Mouse (Mus musculus): ENCODE data around the gene Cox8b. TPM values are rescaled to one million over a fixed set of nuclear protein-coding genes. Genes with fewer than 3 reads are reported as not detected.
A peak's percentile ranks its signal among the peaks of the same experiment; 100 is the strongest.
"Not testable (repeated sequence)": the region's sequence is repeated elsewhere in the genome, so short reads cannot be mapped to it uniquely, and the experiment has no call there.

Gene Cox8b
- polyA plus RNA-seq, 1 experiment from 2014 or later, result 93.0 TPM

DNA sequence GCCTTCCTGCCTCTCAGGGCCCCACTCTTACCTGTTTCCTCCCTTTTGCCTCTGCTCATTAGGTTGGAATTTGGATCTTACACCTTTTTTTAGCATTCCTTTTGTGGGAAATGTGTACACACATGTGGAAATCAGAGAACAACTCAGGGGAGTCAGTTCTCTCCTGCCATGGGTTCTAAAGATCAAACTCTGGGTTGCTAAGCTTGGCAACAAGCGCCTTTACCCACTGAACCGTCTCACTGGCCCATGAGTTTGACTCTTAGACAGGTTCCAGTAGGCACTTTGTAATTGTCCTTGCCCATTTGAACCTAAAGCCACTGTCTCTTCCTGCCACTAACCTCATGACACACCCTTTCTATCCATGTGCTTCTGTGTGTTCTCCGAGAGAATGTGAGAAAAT lies 5.6 kb downstream of the Cox8b start:
- ATAC-seq (ENCODE audit: insufficient number of reproducible peaks, low FRiP score), result no peak
- H3K4me2 ChIP-seq, result no peak overlapping the region
- H3K36me3 ChIP-seq, result peaks cover 75% of the 10 kb centered on the region
- no peak overlapping the region for H3K9ac ChIP-seq
- 94% methylated on average over 3 of the region's 3 CpGs for WGBS
- peaks cover 5% of the 10 kb centered on the region; the same call in 1 of the 2 replicates for H3K4me1 ChIP-seq (replicated peaks)
- H3K27me3 ChIP-seq (replicated peaks), result no peaks in the 10 kb centered on the region
- no peak overlapping the region for H3K4me3 ChIP-seq
- no peak overlapping the region for H3K27ac ChIP-seq (ENCODE audit: poor library complexity, severe bottlenecking)
- no peaks in the 10 kb centered on the region for H3K9me3 ChIP-seq (replicated peaks)

DNA sequence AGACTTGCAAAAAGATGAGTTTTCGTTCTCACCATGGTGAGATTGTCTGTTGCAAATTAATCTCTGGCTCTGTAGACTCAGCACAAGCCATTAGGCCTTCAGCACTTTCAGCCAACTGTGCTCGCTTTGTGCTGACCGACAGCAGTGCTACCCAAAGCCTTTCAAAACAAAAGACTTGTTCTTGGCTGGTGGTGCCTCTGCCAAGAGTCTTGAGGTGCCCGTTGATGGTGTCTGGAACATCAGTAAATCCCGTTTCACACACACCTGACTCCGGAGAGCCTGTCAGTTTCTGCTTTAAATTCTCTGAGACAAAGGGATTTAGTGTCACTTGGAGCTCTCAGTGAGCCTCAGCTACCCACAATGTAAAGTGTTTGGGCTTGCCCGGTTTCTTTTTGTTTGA lies 6.2 kb downstream of the Cox8b start:
- Histone ChIP-seq H3K9ac (no peak overlapping the region), H3K27ac (ENCODE audit: poor library complexity, severe bottlenecking) (no peak overlapping the region), H3K4me3 (no peak overlapping the region), H3K36me3 (peaks cover 77% of the 10 kb centered on the region), H3K27me3 (replicated peaks) (no peaks in the 10 kb centered on the region), H3K9me3 (replicated peaks) (no peaks in the 10 kb centered on the region), H3K4me1 (replicated peaks) (no peaks in the 10 kb centered on the region), H3K4me2 (no peak overlapping the region)
- ATAC-seq (ENCODE audit: insufficient number of reproducible peaks, low FRiP score), result no peak
- WGBS, result 93% methylated on average over 7 of the region's 7 CpGs

DNA sequence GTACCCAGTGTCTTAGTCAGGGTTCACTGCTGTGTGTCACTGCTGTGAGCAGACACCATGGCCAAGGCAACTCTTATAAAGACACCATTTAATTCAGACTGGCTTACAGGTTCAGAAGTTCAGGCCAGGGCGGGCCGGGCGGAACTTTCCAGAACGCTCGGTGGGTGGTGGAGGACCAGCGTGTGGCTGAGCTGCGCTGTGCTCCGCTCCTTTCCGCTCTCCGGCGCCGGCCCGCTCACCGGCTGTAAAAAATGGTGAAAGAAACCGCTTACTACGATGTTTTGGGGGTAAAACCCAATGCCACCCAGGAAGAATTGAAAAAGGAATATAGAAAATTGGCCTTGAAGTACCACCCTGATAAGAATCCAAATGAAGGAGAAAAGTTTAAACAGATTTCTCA lies 9.6 kb downstream of the Cox8b start:
- peaks cover 74% of the 10 kb centered on the region for H3K36me3 ChIP-seq
- not testable (repeated sequence) for ATAC-seq (ENCODE audit: insufficient number of reproducible peaks, low FRiP score); H3K4me2 ChIP-seq; H3K4me1 ChIP-seq (replicated peaks); H3K9me3 ChIP-seq (replicated peaks); H3K27ac ChIP-seq (ENCODE audit: poor library complexity, severe bottlenecking); H3K9ac ChIP-seq; H3K27me3 ChIP-seq (replicated peaks); H3K4me3 ChIP-seq
- 97% methylated on average over 16 of the region's 16 CpGs for WGBS

DNA sequence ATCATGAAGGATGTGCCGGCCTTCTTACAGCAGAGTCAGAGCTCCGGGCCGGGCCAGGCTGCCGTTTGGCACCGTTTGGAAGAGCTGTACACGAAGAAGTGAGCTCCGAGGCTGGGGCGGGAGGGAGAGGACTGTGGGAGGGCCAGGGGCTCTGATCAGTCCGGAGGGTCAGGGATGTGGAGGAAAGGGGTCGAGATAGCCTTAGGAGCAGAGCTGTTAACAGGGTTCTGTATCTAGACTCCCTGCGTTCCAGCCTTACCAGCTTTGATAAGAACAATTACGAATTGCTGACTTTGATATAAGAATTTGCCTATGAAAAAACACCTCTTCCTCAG lies 17.8 kb downstream of the Cox8b start:
- Histone ChIP-seq H3K4me3 (peak overlapping the region; percentile 98), H3K9ac (peak overlapping the region; percentile 93), H3K4me1 (replicated peaks) (peaks cover 21% of the 10 kb centered on the region), H3K27ac (ENCODE audit: poor library complexity, severe bottlenecking) (peak overlapping the region; percentile 91; the same call in 1 of the 2 replicates), H3K36me3 (peaks cover 33% of the 10 kb centered on the region), H3K27me3 (replicated peaks) (no peaks in the 10 kb centered on the region), H3K9me3 (replicated peaks) (no peaks in the 10 kb centered on the region), H3K4me2 (peak overlapping the region; percentile 85)
- ATAC-seq (ENCODE audit: insufficient number of reproducible peaks, low FRiP score), result peak; percentile 29
- 0% methylated on average over 12 of the region's 12 CpGs for WGBS

DNA sequence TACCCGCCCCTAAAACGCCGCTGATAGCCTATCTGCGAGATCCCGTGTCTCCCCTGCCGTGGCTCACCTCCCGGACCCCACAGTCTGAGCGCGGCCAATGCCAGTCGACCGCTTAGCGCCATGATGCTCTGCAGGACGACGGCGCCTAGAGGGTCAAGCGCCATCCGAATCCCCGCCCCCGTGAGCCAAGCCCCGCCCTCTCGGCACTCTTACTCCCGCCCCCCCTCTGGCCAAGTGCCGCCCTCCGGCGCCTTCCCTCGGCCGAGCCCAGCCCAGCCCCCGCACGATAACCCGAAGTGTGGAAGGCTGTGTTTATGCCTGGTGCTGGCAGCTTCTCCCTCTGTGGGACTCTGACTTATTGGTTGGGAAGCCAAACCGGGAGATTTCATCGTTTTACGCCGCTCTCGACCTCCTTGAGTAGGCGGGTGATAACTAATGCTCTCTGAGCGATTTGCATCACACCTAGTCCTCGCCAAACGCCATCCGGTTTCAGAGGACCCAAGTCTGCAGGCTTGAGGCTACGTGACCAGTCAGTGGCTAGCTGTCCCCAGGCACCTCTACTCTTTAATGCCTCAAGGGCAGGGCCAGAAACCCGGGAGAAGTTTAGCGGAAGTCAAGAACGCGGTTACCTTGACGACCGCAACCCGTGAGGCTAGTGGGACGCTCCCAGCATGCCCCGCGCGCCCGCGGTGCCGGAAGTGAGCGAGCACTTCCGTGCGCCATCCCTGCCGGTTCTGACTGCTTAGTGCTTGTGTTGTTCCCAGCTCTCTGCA lies 18.4 kb downstream of the Cox8b start, which contains the start of the genes Psmd13 and Sirt3:
Gene Psmd13, plus strand, starts transcription at position 273 of the 773 bp plus-strand sequence.
Gene Sirt3, minus strand, starts transcription at position 614 of the 773 bp plus-strand sequence.
- peaks cover 33% of the 10 kb centered on the region for H3K36me3 ChIP-seq
- H3K4me2 ChIP-seq, result peak within 1 kb of the TSS; percentile 85
- peak within 1 kb of the TSS; percentile 91 for H3K27ac ChIP-seq (ENCODE audit: poor library complexity, severe bottlenecking)
- no peaks in the 10 kb centered on the region for H3K9me3 ChIP-seq (replicated peaks)
- peak within 1 kb of the TSS; percentile 98 for H3K4me3 ChIP-seq
- H3K4me1 ChIP-seq (replicated peaks), result peaks cover 21% of the 10 kb centered on the region
- H3K27me3 ChIP-seq (replicated peaks), result no peaks in the 10 kb centered on the region
- H3K9ac ChIP-seq, result peak within 1 kb of the TSS; percentile 93
- peak; percentile 98 for ATAC-seq (ENCODE audit: insufficient number of reproducible peaks, low FRiP score)
- WGBS, result under 1% methylated on average over 59 of the region's 59 CpGs

DNA sequence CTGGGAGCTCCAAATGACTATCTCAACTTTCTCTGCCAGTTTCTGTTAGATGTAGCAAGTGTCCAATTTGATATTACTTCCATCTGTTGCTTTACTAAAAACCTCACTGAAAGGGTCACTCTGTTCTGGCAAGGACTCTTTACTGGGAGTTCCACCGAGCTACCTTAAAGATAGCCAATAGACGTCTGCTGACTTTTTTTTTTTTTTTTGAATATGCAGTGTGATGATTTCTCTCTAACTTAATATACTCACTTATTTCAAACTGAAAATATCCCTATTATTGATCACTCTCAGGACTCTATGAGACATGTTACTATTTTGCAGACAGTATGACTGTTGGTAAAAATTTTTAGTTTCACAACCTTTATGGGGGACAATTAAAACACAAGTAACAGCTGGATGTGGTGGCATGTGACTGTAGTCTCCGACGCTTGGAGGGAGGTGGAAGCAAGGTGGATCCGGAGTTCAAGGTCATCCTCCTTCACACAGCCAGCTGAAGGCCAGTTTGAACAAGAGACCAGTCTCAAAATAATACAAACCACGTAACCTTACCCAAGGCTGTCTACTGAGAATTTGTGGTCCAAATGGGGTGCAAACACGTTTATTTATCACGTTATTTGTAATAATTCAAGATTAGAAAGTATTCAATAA lies 19.3 kb downstream of the Cox8b start:
- H3K9me3 ChIP-seq (replicated peaks), result no peaks in the 10 kb centered on the region
- no peaks in the 10 kb centered on the region for H3K27me3 ChIP-seq (replicated peaks)
- H3K4me3 ChIP-seq, result peak overlapping the region; percentile 98
- no peak for ATAC-seq (ENCODE audit: insufficient number of reproducible peaks, low FRiP score)
- H3K4me1 ChIP-seq (replicated peaks), result peaks cover 21% of the 10 kb centered on the region
- peak overlapping the region; percentile 91; the same call in 1 of the 2 replicates for H3K27ac ChIP-seq (ENCODE audit: poor library complexity, severe bottlenecking)
- peak overlapping the region; percentile 26; the same call in 1 of the 2 replicates for H3K9ac ChIP-seq
- 16% methylated on average over 8 of the region's 8 CpGs for WGBS
- peaks cover 33% of the 10 kb centered on the region for H3K36me3 ChIP-seq
- peak overlapping the region; percentile 85 for H3K4me2 ChIP-seq

DNA sequence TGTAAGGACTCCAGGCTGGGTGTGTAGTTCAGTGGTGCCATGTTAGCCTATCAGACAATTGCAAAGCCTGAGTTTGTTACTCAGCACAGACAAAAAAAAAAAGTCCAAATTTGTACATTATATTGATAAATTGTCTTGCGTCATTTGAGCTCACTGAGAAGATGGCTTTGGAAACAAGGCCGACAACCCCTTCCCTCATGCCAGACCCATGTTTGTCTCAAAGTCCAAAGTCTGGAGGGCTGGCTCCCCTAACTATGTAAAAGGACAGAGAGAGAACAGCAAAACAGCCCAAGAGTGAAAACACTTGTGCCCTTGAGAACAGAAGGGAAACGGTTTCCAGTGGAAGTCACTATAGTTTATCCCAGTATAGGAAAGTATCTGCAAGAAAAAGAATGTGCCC lies 19.8 kb downstream of the Cox8b start:
- H3K4me1 ChIP-seq (replicated peaks), result peaks cover 21% of the 10 kb centered on the region
- peak overlapping the region; percentile 50 for H3K4me2 ChIP-seq
- no peaks in the 10 kb centered on the region for H3K9me3 ChIP-seq (replicated peaks)
- no peaks in the 10 kb centered on the region for H3K27me3 ChIP-seq (replicated peaks)
- ATAC-seq (ENCODE audit: insufficient number of reproducible peaks, low FRiP score), result no peak
- peak overlapping the region; percentile 14; the same call in 1 of the 2 replicates for H3K27ac ChIP-seq (ENCODE audit: poor library complexity, severe bottlenecking)
- no peak overlapping the region for H3K4me3 ChIP-seq
- WGBS, result 85% methylated on average over 3 of the region's 3 CpGs
- peaks cover 38% of the 10 kb centered on the region for H3K36me3 ChIP-seq
- H3K9ac ChIP-seq, result no peak overlapping the region

DNA sequence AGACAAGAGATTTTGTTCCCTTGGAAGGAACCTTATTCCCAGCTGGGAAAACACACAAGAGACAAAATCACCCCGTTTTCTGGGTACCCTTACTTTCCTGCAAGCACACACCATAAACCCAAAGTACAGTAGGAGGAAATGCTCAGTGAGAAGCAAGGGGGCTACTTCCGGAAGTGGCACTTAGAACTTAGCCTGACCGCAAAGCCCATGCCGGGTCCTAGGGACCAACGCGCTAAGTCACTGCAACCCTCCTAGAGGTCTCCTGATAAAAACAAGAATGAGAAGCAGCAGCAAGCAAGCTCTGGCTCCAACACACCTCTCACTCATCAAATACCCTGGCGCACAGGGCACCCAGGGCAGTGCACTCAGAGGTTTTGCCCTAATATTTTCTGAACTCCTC lies 20.9 kb downstream of the Cox8b start:
- H3K27ac ChIP-seq (ENCODE audit: poor library complexity, severe bottlenecking), result no peak overlapping the region
- H3K4me3 ChIP-seq, result no peak overlapping the region
- WGBS, result 81% methylated on average over 7 of the region's 7 CpGs
- H3K4me1 ChIP-seq (replicated peaks), result peaks cover 21% of the 10 kb centered on the region
- H3K27me3 ChIP-seq (replicated peaks), result no peaks in the 10 kb centered on the region
- H3K9me3 ChIP-seq (replicated peaks), result no peaks in the 10 kb centered on the region
- H3K9ac ChIP-seq, result no peak overlapping the region
- H3K4me2 ChIP-seq, result no peak overlapping the region
- peaks cover 42% of the 10 kb centered on the region for H3K36me3 ChIP-seq
- ATAC-seq (ENCODE audit: insufficient number of reproducible peaks, low FRiP score), result no peak

DNA sequence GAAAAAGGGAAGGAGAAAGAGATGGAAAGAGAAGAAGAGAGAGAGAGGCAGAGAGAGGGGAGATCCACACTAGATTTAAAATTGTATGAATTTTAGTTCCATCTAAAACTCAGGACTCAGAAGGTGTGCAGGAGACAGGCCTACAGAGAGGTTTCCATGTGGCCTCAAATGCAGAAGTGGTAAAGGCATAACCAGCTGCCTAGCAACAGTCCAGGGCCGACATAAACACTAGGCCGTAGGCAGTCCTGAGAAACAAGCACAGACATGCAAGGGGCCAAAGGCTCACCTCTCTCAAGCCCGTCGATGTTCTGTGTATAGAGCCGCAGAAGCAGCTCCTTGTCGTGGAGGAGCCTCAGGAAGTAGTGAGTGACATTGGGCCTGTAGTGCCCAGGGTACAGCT lies 22.9 kb downstream of the Cox8b start:
- H3K27ac ChIP-seq (ENCODE audit: poor library complexity, severe bottlenecking), result no peak overlapping the region
- H3K9ac ChIP-seq, result no peak overlapping the region
- WGBS, result 77% methylated on average over 6 of the region's 6 CpGs
- H3K4me1 ChIP-seq (replicated peaks), result 0 out of 2 replicates have a peak, but pooled peaks cover 11% of the 10 kb centered on the region
- peaks cover 53% of the 10 kb centered on the region for H3K36me3 ChIP-seq
- H3K27me3 ChIP-seq (replicated peaks), result no peaks in the 10 kb centered on the region
- H3K9me3 ChIP-seq (replicated peaks), result no peaks in the 10 kb centered on the region
- ATAC-seq (ENCODE audit: insufficient number of reproducible peaks, low FRiP score), result no peak
- no peak overlapping the region for H3K4me3 ChIP-seq
- H3K4me2 ChIP-seq, result no peak overlapping the region

DNA sequence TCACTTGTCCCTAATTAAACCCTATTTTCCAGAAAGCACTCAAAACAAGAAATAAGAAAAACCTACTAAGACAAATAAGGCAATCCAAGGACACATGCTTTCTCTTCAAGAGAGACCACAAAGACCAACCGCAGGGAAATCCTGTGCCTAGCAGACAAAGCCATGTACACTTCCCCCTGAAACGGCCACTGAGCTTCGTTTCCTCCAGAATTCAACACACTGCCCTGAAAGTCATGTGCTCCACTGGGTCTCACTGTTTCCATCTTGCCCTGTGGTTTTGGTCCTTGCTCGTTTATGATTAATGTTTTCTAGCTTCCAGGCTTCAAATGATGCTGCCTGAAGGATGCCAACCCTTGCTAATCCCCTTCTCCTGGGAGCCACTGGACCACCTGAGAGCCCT lies 26.0 kb downstream of the Cox8b start:
- Histone ChIP-seq H3K9ac (no peak overlapping the region), H3K27me3 (replicated peaks) (no peaks in the 10 kb centered on the region), H3K36me3 (peaks cover 73% of the 10 kb centered on the region), H3K4me1 (replicated peaks) (0 out of 2 replicates have a peak, but pooled peaks cover 4% of the 10 kb centered on the region), H3K9me3 (replicated peaks) (no peaks in the 10 kb centered on the region), H3K4me3 (no peak overlapping the region), H3K27ac (ENCODE audit: poor library complexity, severe bottlenecking) (no peak overlapping the region), H3K4me2 (no peak overlapping the region)
- 87% methylated on average over 4 of the region's 4 CpGs for WGBS
- no peak for ATAC-seq (ENCODE audit: insufficient number of reproducible peaks, low FRiP score)

DNA sequence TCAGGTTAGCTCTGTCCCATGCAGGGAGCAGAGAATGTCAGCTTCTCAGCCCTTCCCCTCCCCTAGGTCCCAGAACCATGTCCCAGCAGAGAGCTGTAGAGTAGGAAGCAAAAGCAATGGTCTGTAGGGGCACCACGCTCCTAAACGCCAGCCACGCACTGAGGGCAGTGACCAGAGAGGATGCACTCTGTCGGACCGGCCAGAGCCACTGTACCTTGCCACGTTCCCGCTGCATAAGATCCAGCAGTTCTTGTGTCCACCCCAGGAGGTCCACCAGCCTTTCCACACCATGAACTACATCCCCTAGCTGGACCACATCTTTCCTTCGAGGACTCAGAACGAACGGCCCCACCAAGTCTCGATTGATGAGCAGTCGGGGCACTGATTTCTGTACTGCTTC lies 35.5 kb downstream of the Cox8b start:
- H3K9me3 ChIP-seq (replicated peaks), result no peaks in the 10 kb centered on the region
- H3K4me2 ChIP-seq, result no peak overlapping the region
- no peaks in the 10 kb centered on the region for H3K27me3 ChIP-seq (replicated peaks)
- H3K36me3 ChIP-seq, result peaks cover 84% of the 10 kb centered on the region
- no peak for ATAC-seq (ENCODE audit: insufficient number of reproducible peaks, low FRiP score)
- no peak overlapping the region for H3K9ac ChIP-seq
- no peaks in the 10 kb centered on the region for H3K4me1 ChIP-seq (replicated peaks)
- no peak overlapping the region for H3K27ac ChIP-seq (ENCODE audit: poor library complexity, severe bottlenecking)
- 89% methylated on average over 12 of the region's 12 CpGs for WGBS
- H3K4me3 ChIP-seq, result no peak overlapping the region
